Mouse (Mus musculus) kidney, postnatal 14 days (tissue): ENCODE measurements around the gene Depdc1b.

Experiments used
- DNase-seq: peaks from one replicate; pipeline ENCODE4 v3.0.0; 2022; ENCODE audit warnings: mixed read lengths

The Depdc1b gene

GRCm38 (mm10) chr13:108449116-108450097, 133.3 kb downstream of the Depdc1b start, which contains the start of gene Pde4d:
Gene Pde4d, plus strand, starts transcription at chr13:108449948.
- peak; percentile 48 for DNase-seq

- DNase-seq, result no peak
These were observed 135.0 kb downstream of the Depdc1b start for GRCm38 (mm10) chr13:108451122-108451521.

GRCm38 (mm10) chr13:108453064-108453919, 137.2 kb downstream of the Depdc1b start:
- DNase-seq, result peak; percentile 24
